Mouse (Mus musculus) ES-Bruce4 (cell line): ENCODE measurements at regions not wholly inside any gene's neighbourhood (a gene's known extent, or its start where the extent isn't known, plus 50 kb on each side); places are given as distances from the start of the nearest gene placed in this dataset.

Source experiments
- CTCF ChIP-seq: IDR thresholded peaks from one replicate; pipeline ENCODE4 v1.8.1; 2011; ENCODE audit warnings: low read depth, low read length
- EP300 ChIP-seq: IDR thresholded peaks from 2 replicates; pipeline ENCODE4 v1.6.1; 2011; ENCODE audit warnings: low read depth, low read length; ENCODE audit not compliant: insufficient read depth
- POLR2A ChIP-seq: IDR thresholded peaks from one replicate; pipeline ENCODE4 v1.8.1; 2011; ENCODE audit warnings: low read length; ENCODE audit not compliant: insufficient read depth

DNA sequence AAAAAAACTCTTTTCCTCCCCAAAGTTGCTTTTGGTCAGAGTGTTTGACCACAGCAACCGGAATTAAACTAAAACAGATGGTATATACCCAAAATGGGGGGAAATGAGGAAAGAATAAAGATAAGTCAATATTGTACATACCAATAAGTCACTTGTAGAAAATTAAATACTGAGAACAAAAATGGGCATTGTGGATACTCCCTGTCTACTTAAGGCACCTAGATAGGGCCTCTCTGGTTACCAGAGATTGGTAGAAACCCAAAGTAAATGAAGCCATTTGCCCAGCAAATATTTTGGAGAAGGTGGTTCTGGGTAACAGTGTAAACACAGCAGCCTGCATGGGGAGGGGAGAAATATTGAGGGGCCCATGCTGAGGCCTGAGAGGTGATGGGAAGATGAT is 237.3 kb downstream of the Wdr11 start:
- no peak for TF ChIP-seq CTCF
- no peak for TF ChIP-seq POLR2A
- no peak for TF ChIP-seq EP300
